In genomic region chr10:108300843-108301242, GRCm38 (mm10) we compare ENCODE assay signal across 8 mouse cellular contexts. TPM values are rescaled to one million over a fixed set of nuclear protein-coding genes. Genes with fewer than 3 reads are reported as not detected.
A peak's percentile ranks its signal among the peaks of the same experiment; 100 is the strongest.
DNase-seq lines count a peak whose midpoint lies in the region; ATAC-seq and TF ChIP-seq lines count a peak whose summit lies in the region.

No protein-coding gene starts in this region.

- in situ Hi-C loops in Patski (cut with MboI; ENCODE audit: low pct_unique_long_range_greater_than_20kb), result no loop called here

- POLR2A ChIA-PET in Patski (lab: Charles Lee), result no interaction called here

- H3K27me3 ChIP-seq in Patski, result no peaks in the 10 kb centered on the region
- no peaks in the 10 kb centered on the region for H3K27me3 ChIP-seq in hindbrain, embryonic 13.5 days

- H3K9me3 ChIP-seq in hindbrain, embryonic 13.5 days, result no peaks in the 10 kb centered on the region

- CTCF ChIA-PET in Patski (lab: Charles Lee), result interaction anchor here (1.0 to 3.1 kb wide), 5 partner anchors 8 to 145 kb away, joined by 3 to 19 read pairs (median 4); no protein-coding TSS in a partner anchor

- no peak overlapping the region for H3K4me3 ChIP-seq in hindbrain, embryonic 13.5 days

- H3K9ac ChIP-seq in hindbrain, embryonic 13.5 days, result no peak overlapping the region

- DNase-seq in Patski (ENCODE audit: low read depth, low spot score), result no peak
- DNase-seq in cerebellum, postnatal 14 days, result peak; percentile 87 to 89
- DNase-seq in frontal cortex, postnatal 14 days (ENCODE audit: low spot score in 2 of 2), result peak; percentile 56 to 73
- peak; percentile 62 to 77 for DNase-seq in layer of hippocampus, postnatal 14 days (ENCODE audit: low spot score in 2 of 2)
- peak; percentile 89 for DNase-seq in lung, postnatal 14 days
- peak; percentile 63 for DNase-seq in retina, adult 2 months (ENCODE audit: low read depth, low spot score)
- peak; percentile 71 for DNase-seq in thymus, postnatal 25 days

- H3K4me1 ChIP-seq in hindbrain, embryonic 13.5 days (replicated peaks), result 0 out of 2 replicates have a peak, but pooled peaks cover 2% of the 10 kb centered on the region

- peak; percentile 94 for TF ChIP-seq CTCF in Patski (IDR thresholded peaks at IDR 0.05)

- no peaks in the 10 kb centered on the region for H3K36me3 ChIP-seq in hindbrain, embryonic 13.5 days

- 11% methylated on average over 19 of the region's 19 CpGs for WGBS in hindbrain, embryonic 13.5 days

- ATAC-seq in Patski, result peak; percentile 55
- 0 out of 2 replicates have a peak, but pooled peaks have one; percentile 36 for ATAC-seq in hindbrain, embryonic 13.5 days (ENCODE audit: low FRiP score)

- peak overlapping the region; percentile 38 for H3K4me2 ChIP-seq in hindbrain, embryonic 13.5 days

- no peak overlapping the region for H3K27ac ChIP-seq in hindbrain, embryonic 13.5 days

RNA-seq across cellular contexts. Expression of gene Pawr, which starts 31.1 kb away (rescaled TPM):
- 83.4 TPM for polyA plus RNA-seq in Patski (2021)
- 3.2 and 4.6 TPM in 2 replicates for polyA plus RNA-seq in hindbrain, embryonic 13.5 days (2015; fragmentation: Nextera tagmentation; extraction: Ambion mirVana)
- total RNA-seq in layer of hippocampus, postnatal 14 days (2021), result 1 to 10 TPM; 2.4 to 3.5 TPM

Comparison
In these comparisons a context has a peak if more than half of its experiments do, and no peak if none do; other contexts are left out.
1. RNA of gene Pawr, which starts 31.1 kb away (polyA plus RNA-seq): 83.4 TPM in Patski (single experiment); 3.2 to 4.6 TPM in hindbrain, embryonic 13.5 days; every median in the first group is over 10 times any median in the second.